ENCODE assay signal across 16 mouse cellular contexts in the genomic region with DNA sequence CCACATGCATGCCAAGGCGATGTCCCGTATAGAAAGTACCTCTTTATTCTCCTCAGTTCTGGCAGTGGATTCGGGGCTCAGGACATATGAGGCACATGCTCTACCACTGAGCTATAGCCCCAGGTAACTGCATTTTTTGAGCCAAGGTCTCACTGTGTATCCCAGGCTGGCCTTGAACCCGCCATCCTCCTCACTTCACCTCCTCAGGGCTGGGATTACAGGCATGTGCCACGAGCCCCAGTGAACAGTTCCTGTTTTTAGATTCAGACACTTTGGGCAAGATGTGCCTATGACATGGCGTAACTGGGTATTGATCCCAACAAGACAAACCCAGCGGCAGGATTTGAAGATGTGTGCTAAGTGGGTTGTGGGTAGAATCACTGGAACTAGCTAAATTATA.
"Had no signal": no experiment of that assay in that cellular context is flagged by ENCODE, and none has a peak within 500 bp of the region (broad histone marks: within the 10 kb centered on the region; RNA-seq: fewer than 3 reads in every experiment).

No protein-coding gene starts in this region.

- H3K36me3 ChIP-seq: liver, embryonic 13.5 days; lung, embryonic 15.5 days; midbrain, embryonic 12.5 days had no signal

- H3K4me3 ChIP-seq: layer of hippocampus, adult 2 months; liver, embryonic 13.5 days; lung, embryonic 15.5 days; megakaryocyte, embryonic 14.5 days; midbrain, embryonic 12.5 days had no signal

- H3K4me2 ChIP-seq: liver, embryonic 13.5 days; lung, embryonic 15.5 days; midbrain, embryonic 12.5 days had no signal

- ATAC-seq: liver, postnatal 0 days had no signal

- H3K27ac ChIP-seq: layer of hippocampus, adult 2 months; liver, embryonic 13.5 days; lung, embryonic 15.5 days; macrophage; midbrain, embryonic 12.5 days had no signal

- H3K4me1 ChIP-seq: liver, embryonic 13.5 days; lung, embryonic 15.5 days; megakaryocyte, embryonic 14.5 days; midbrain, embryonic 12.5 days had no signal

- DNase-seq: kidney, postnatal 10 days; kidney, postnatal 4 days; left cerebral cortex, postnatal 4 days; liver, embryonic 13.5 days; liver, postnatal 0 days; lung, postnatal 14 days; retina, postnatal 1 day; right cerebral cortex, postnatal 4 days; spleen, adult 18-20 months; thymus, adult 18-20 months; thymus, postnatal 14 days had no signal

- H3K9ac ChIP-seq: liver, embryonic 13.5 days; liver, postnatal 0 days; lung, embryonic 15.5 days; midbrain, embryonic 12.5 days had no signal

- H3K9me3 ChIP-seq: liver, embryonic 13.5 days; lung, embryonic 15.5 days; megakaryocyte, embryonic 14.5 days; midbrain, embryonic 12.5 days had no signal

- H3K27me3 ChIP-seq: liver, embryonic 13.5 days; lung, embryonic 15.5 days; megakaryocyte, embryonic 14.5 days; midbrain, embryonic 12.5 days had no signal
